Mouse (Mus musculus): Measurements from ENCODE around the gene Pou6f2. TPM values are rescaled to one million over a fixed set of nuclear protein-coding genes. Genes with fewer than 3 reads are reported as not detected.

The Pou6f2 gene
- polyA plus RNA-seq, 2 experiments, result not detected

DNA sequence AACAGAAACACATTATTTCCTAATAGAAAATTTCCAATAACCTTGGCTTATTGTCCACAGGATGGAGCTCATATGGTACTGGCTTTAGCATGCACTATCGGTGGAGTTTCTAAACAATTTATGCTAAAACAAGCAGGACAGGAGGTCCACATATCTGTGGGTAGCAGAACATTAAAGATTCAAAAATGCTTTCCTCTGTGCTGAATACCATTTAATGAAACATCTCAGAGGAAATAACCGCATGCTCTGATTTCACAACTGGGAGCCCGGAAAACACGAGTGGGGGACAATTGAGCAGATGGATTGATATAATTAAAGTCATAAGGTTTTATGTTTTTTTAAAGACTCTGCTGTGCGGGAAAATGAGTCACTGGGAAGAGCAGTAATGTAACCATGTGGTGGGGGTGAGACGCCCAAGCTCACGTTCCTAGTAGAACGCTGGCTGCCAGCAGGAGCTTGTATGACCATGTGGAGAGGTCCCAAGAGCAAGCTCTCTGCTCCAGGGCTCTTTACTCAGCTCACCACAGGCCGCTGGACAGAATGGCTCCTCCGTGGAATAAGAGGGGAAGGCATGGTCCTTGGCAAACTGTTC is 58.5 kb downstream of the Pou6f2 start:
- no peak for TF ChIP-seq EP300 (IDR thresholded peaks at IDR 0.05; ENCODE audit: low read depth)
- no peak for TF ChIP-seq CTCF (IDR thresholded peaks at IDR 0.05; ENCODE audit: low read depth)
- Histone ChIP-seq H3K36me3 (replicated peaks; ENCODE audit: control insufficient read depth, insufficient read depth, low read depth) (no peaks in the 10 kb centered on the region), H3K27ac (no peak overlapping the region), H3K4me1 (replicated peaks; ENCODE audit: control insufficient read depth in 2 of 2, insufficient read depth in 2 of 2, low read length in 1 of 2) (no peaks in the 10 kb centered on the region; a peak in 1 of 4 replicates), H3K4me3 (ENCODE audit: insufficient read depth in 1 of 2, low read depth in 2 of 2, low read length in 2 of 2) (no peak overlapping the region), H3K9me3 (ENCODE audit: control insufficient read depth, low read length) (no peaks in the 10 kb centered on the region), H3K9ac (replicated peaks) (no peak overlapping the region), H3K27me3 (ENCODE audit: control insufficient read depth, insufficient read depth, low read length) (no peaks in the 10 kb centered on the region), H3K4me2 (ENCODE audit: low read depth) (no peak overlapping the region)
- 67% methylated on average over 10 of the region's 10 CpGs for WGBS (ENCODE audit: insufficient replicate concordance)
- DNase-seq (ENCODE audit: low read depth in 3 of 3, low spot score in 3 of 3) (no peak), ATAC-seq (ENCODE audit: insufficient read depth) (no peak)

DNA sequence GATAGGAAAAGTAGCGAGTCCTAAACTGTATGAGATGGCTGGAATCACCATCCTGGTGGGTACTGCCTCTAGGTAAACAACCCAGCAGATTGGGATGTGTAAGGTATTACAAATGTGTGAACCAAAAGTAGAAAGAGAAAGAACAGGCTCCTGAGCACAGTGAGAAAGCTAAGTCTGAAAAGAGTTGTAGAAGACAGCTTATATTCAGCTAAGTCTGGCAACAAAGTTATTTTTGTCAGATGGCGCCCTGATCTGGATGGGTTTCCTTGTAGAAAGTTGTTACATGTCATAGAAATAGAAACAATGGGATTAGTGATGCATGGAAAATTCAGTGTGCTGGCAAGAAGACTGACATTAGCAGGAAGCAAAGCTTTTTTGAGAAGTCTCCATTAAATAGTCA is 59.5 kb downstream of the Pou6f2 start:
- DNase-seq (ENCODE audit: low read depth in 3 of 3, low spot score in 3 of 3) (no peak), ATAC-seq (ENCODE audit: insufficient read depth) (no peak)
- H3K4me1 ChIP-seq (replicated peaks; ENCODE audit: control insufficient read depth in 2 of 2, insufficient read depth in 2 of 2, low read length in 1 of 2), result no peaks in the 10 kb centered on the region
- 52% methylated on average over 2 of the region's 2 CpGs for WGBS (ENCODE audit: insufficient replicate concordance)
- TF ChIP-seq CTCF (IDR thresholded peaks at IDR 0.05; ENCODE audit: low read depth) (no peak), EP300 (IDR thresholded peaks at IDR 0.05; ENCODE audit: low read depth) (no peak)
- H3K9me3 ChIP-seq (ENCODE audit: control insufficient read depth, low read length), result no peaks in the 10 kb centered on the region
- H3K27me3 ChIP-seq (ENCODE audit: control insufficient read depth, insufficient read depth, low read length), result no peaks in the 10 kb centered on the region
- H3K27ac ChIP-seq, result no peak overlapping the region
- H3K36me3 ChIP-seq (replicated peaks; ENCODE audit: control insufficient read depth, insufficient read depth, low read depth), result no peaks in the 10 kb centered on the region
- no peak overlapping the region for H3K9ac ChIP-seq (replicated peaks)
- no peak overlapping the region for H3K4me3 ChIP-seq (ENCODE audit: insufficient read depth in 1 of 2, low read depth in 2 of 2, low read length in 2 of 2)
- no peak overlapping the region for H3K4me2 ChIP-seq (ENCODE audit: low read depth)

DNA sequence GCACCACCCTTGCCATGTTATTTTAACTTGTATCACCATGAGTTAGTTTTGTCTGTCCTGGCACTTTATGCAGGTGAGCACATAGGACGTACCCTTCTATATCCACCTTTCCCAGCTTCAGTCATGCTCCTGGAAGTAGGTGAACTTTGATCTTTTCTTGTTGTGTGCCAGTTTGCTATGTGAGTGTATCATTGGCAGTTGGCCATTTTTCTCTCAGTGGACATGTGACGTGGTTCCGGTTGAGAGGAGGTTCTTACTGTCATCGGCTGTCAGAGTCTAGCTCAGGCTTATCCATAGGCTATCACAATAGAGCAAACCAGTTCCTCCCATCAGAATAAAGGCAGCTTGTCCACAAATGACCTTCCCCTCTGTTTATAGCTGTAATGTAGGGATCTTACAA is 63.5 kb downstream of the Pou6f2 start:
- no peaks in the 10 kb centered on the region for H3K27me3 ChIP-seq (ENCODE audit: control insufficient read depth, insufficient read depth, low read length)
- ATAC-seq (ENCODE audit: insufficient read depth) (no peak), DNase-seq (ENCODE audit: low read depth in 3 of 3, low spot score in 3 of 3) (no peak)
- no peaks in the 10 kb centered on the region for H3K4me1 ChIP-seq (replicated peaks; ENCODE audit: control insufficient read depth in 2 of 2, insufficient read depth in 2 of 2, low read length in 1 of 2)
- H3K9me3 ChIP-seq (ENCODE audit: control insufficient read depth, low read length), result no peaks in the 10 kb centered on the region
- no peak overlapping the region for H3K9ac ChIP-seq (replicated peaks)
- no peak overlapping the region for H3K4me2 ChIP-seq (ENCODE audit: low read depth)
- H3K4me3 ChIP-seq (ENCODE audit: insufficient read depth in 1 of 2, low read depth in 2 of 2, low read length in 2 of 2), result no peak overlapping the region
- no peak overlapping the region for H3K27ac ChIP-seq
- 70% methylated on average over 4 of the region's 4 CpGs for WGBS (ENCODE audit: insufficient replicate concordance)
- no peaks in the 10 kb centered on the region for H3K36me3 ChIP-seq (replicated peaks; ENCODE audit: control insufficient read depth, insufficient read depth, low read depth)
- TF ChIP-seq CTCF (IDR thresholded peaks at IDR 0.05; ENCODE audit: low read depth) (no peak), EP300 (IDR thresholded peaks at IDR 0.05; ENCODE audit: low read depth) (no peak)

DNA sequence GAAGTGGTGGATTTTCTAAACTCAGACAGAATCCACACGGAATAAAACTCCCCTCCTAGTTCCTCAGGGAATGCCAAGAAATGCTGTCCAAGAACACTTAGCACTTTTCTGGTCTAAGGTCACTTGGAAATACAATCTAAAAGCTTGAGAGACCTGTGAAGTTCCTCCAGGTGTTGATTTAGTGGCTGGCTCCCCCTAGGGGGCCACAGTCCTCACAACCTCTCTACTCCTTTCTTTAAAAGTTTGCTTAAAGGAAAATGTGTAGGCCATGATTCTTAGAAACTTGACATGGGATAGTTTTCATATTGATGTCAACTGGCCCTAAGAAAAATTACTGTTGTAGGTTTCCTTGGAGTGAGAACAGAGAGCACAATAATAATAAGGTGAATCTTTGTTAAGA is 64.9 kb downstream of the Pou6f2 start:
- Histone ChIP-seq H3K36me3 (replicated peaks; ENCODE audit: control insufficient read depth, insufficient read depth, low read depth) (no peaks in the 10 kb centered on the region), H3K9ac (replicated peaks) (no peak overlapping the region), H3K27me3 (ENCODE audit: control insufficient read depth, insufficient read depth, low read length) (no peaks in the 10 kb centered on the region), H3K27ac (no peak overlapping the region), H3K4me1 (replicated peaks; ENCODE audit: control insufficient read depth in 2 of 2, insufficient read depth in 2 of 2, low read length in 1 of 2) (no peaks in the 10 kb centered on the region), H3K9me3 (ENCODE audit: control insufficient read depth, low read length) (no peaks in the 10 kb centered on the region), H3K4me2 (ENCODE audit: low read depth) (no peak overlapping the region), H3K4me3 (ENCODE audit: insufficient read depth in 1 of 2, low read depth in 2 of 2, low read length in 2 of 2) (no peak overlapping the region)
- DNase-seq (ENCODE audit: low read depth in 3 of 3, low spot score in 3 of 3) (no peak), ATAC-seq (ENCODE audit: insufficient read depth) (no peak)
- 22% methylated on average over 1 of the region's 1 CpGs for WGBS (ENCODE audit: insufficient replicate concordance)
- TF ChIP-seq EP300 (IDR thresholded peaks at IDR 0.05; ENCODE audit: low read depth) (no peak), CTCF (IDR thresholded peaks at IDR 0.05; ENCODE audit: low read depth) (no peak)

DNA sequence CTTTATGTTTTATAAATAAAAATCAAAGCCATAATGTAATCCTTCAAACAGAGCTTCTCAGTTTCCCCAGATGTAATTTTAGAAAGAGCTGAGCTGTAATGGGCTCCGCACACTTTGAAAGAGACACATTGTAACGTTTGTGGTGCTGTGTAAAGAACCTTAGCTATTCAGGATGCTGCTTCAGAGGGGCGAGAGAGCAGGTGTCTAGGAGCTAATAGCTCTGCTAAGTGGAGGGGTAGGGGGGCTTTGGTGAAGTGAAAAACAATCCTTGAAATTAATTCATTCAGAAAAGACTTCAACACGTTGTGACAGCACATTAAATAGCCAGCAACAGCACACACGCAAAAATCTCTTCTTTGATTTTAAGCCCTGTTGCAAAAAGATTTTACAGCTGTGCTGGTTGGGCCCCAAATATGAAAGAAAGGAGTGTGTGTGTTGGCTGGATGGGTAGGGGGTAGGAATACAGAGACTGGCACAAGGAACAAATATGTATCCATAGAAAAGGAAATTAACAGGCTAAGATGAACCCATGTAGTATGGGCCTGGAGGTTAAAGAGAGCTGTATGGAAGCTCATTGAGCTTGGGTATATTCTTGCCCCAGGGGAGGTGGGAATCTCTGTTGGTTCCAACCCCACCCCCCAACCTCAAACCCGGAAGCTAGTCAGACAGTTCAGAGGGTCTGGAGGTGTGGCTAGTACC is 73.4 kb downstream of the Pou6f2 start:
- no peak for DNase-seq (ENCODE audit: low read depth in 3 of 3, low spot score in 3 of 3)
- Histone ChIP-seq H3K9ac (replicated peaks) (no peak overlapping the region), H3K27me3 (ENCODE audit: control insufficient read depth, insufficient read depth, low read length) (no peaks in the 10 kb centered on the region), H3K27ac (no peak overlapping the region), H3K36me3 (replicated peaks; ENCODE audit: control insufficient read depth, insufficient read depth, low read depth) (no peaks in the 10 kb centered on the region), H3K9me3 (ENCODE audit: control insufficient read depth, low read length) (no peaks in the 10 kb centered on the region), H3K4me3 (ENCODE audit: insufficient read depth in 1 of 2, low read depth in 2 of 2, low read length in 2 of 2) (no peak overlapping the region), H3K4me2 (ENCODE audit: low read depth) (no peak overlapping the region), H3K4me1 (replicated peaks; ENCODE audit: control insufficient read depth in 2 of 2, insufficient read depth in 2 of 2, low read length in 1 of 2) (no peaks in the 10 kb centered on the region)
- ATAC-seq (ENCODE audit: insufficient read depth), result no peak
- TF ChIP-seq CTCF (IDR thresholded peaks at IDR 0.05; ENCODE audit: low read depth), result no peak
- TF ChIP-seq EP300 (IDR thresholded peaks at IDR 0.05; ENCODE audit: low read depth), result no peak
- 57% methylated on average over 6 of the region's 6 CpGs for WGBS (ENCODE audit: insufficient replicate concordance)

Data from liver, embryonic 14.5 days (tissue).